Mouse (Mus musculus) hindbrain, embryonic 16.5 days (tissue): ENCODE results near the gene Asf1b. TPM values are rescaled to one million over a fixed set of nuclear protein-coding genes. Genes with fewer than 3 reads are reported as not detected.

Experiments
- ATAC-seq: fragments of 200-750 bp; cut with Nextera tagmentation; 2 replicates; pipeline ENCODE4 v1.8.0; 2017; ENCODE audit warnings: moderate TSS enrichment, moderate library complexity
- H3K27ac ChIP-seq: fragments of 300-500 bp; sonication (generic); 2 replicates; pipeline ENCODE4 v1.5.1; 2014; ENCODE audit warnings: low read depth, mild to moderate bottlenecking, control low read depth, low read length, moderate library complexity
- H3K27me3 ChIP-seq: fragments of 300-500 bp; sonication (generic); replicated peaks from 2 replicates; pipeline ENCODE4 v1.6.1; 2014; ENCODE audit warnings: low read length; ENCODE audit not compliant: control insufficient read depth, insufficient read depth
- H3K36me3 ChIP-seq: fragments of 300-500 bp; sonication (generic); 2 replicates; pipeline ENCODE4 v1.6.1; 2014; ENCODE audit warnings: mild to moderate bottlenecking, low read length, moderate library complexity, mixed read lengths; ENCODE audit not compliant: control insufficient read depth, insufficient read depth
- H3K4me1 ChIP-seq: fragments of 300-500 bp; sonication (generic); 2 replicates; pipeline ENCODE4 v1.6.1; 2014; ENCODE audit warnings: low read depth, low read length; ENCODE audit not compliant: control insufficient read depth, insufficient read depth
- H3K4me2 ChIP-seq: fragments of 300-500 bp; sonication (generic); 2 replicates; pipeline ENCODE4 v1.6.1; 2014; ENCODE audit warnings: mild to moderate bottlenecking, low read length, control low read depth, moderate library complexity
- H3K4me3 ChIP-seq: fragments of 300-500 bp; sonication (generic); 2 replicates; pipeline ENCODE4 v1.5.1; 2014; ENCODE audit warnings: mild to moderate bottlenecking, low read length, control low read depth, moderate library complexity
- H3K9ac ChIP-seq: fragments of 300-500 bp; sonication (generic); 2 replicates; pipeline ENCODE4 v1.6.1; 2014; ENCODE audit warnings: low read depth, mild to moderate bottlenecking, control low read depth, low read length, moderate library complexity
- H3K9me3 ChIP-seq: fragments of 300-500 bp; sonication (generic); 2 replicates; pipeline ENCODE4 v1.6.1; 2014; ENCODE audit warnings: mild to moderate bottlenecking, low read length, moderate library complexity; ENCODE audit not compliant: control insufficient read depth
- WGBS: fragments of 180-500 bp; shearing (Covaris S2); extraction: QIAGEN DNeasy Blood & Tissue Kit; methylation state at CpG from one replicate; pipeline ENCODE4 v1.1.7; 2014; 5-methylcytosine and 5-hydroxymethylcytosine counted together
- polyA plus RNA-seq: library from polyadenylated mRNA; unstranded; fragments of >200 nt; fragmentation: Nextera tagmentation; extraction: Ambion mirVana; gene quantifications from 2 replicates; pipeline ENCODE4 v1.2.1, GENCODE M21; 2015

The Asf1b gene
- polyA plus RNA-seq, 1 experiment from 2014 or later = 9.8 TPM

DNA sequence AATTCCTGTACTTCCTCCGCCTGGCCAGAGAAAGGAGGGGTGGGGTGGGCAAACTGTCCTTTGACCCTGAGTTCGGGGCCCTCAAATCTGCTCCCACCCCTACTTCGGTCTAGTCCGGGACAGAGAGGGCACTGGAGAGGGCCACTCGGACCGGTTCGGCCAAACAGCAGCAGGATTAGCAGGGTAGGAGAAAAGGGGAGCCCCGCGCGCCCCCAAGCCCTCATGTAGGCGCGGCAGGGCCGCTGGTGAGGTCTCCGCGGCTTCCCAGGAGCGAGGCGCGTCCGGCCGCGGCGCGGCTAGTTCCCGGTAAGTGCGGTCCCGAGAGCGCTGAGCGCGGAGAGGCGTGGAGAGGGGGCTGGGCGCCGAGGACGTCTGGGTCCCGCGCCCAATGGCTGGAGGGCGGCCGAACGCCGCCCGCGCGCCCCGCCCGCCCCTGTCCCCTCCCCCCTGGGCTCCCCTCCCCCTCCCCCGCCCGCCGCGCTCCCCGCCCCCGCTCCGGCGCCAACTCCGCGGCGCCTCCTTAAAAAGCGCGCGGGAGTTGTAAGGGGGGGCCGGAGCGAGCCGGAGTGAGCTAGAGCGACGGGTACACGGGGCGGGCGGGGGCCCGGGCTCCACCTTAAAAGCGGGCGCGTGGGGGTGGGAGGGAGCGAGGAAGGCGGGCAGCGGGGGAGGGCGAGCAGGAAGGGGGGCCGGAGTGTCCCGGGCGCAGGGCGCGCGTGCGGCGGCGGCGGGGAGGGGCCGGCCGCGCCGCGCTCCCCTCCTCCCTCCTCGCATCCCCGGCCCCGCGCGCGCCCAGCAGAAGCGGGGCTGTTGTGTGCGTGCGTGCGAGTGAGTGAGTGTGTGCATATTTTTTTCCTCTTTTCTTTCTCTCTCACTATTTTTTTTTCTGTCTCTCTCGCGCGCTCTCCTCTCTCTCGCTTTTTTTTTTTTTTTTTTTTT lies 41.5 kb downstream of the Asf1b start:
- ATAC-seq = peak; percentile 77

DNA sequence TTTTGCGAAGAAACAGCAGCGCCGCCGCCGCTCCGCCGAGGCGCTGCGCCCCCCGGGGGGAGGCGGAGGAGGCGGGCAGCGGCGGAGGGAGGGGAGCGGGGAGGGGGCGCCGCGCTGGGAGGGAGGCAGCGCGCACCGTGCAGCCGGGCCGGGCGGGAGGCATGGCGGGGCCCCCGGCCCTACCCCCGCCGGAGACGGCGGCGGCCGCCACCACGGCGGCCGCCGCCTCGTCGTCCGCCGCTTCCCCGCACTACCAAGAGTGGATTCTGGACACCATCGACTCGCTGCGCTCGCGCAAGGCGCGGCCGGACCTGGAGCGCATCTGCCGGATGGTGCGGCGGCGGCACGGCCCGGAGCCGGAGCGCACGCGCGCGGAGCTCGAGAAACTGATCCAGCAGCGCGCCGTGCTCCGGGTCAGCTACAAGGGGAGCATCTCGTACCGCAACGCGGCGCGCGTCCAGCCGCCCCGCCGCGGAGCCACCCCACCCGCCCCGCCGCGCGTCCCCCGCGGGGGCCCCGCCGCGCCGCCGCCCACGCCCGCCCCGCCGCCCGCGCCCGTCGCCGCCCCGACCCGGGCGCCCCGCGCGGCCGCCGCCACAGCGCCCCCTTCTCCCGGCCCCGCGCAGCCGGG lies 42.3 kb downstream of the Asf1b start, which contains the start of gene Samd1:
Gene Samd1, plus strand, starts transcription at position 162 of the 631 bp plus-strand sequence.
- H3K4me2 ChIP-seq = peak within 1 kb of the TSS; percentile 87
- H3K9me3 ChIP-seq = no peaks in the 10 kb centered on the region
- H3K4me1 ChIP-seq = peaks cover 15% of the 10 kb centered on the region
- ATAC-seq = peak; percentile 22
- peak within 1 kb of the TSS; percentile 93 for H3K27ac ChIP-seq
- H3K9ac ChIP-seq = peak within 1 kb of the TSS; percentile 87
- no peaks in the 10 kb centered on the region; the same call in 1 of the 2 replicates for H3K36me3 ChIP-seq
- peak within 1 kb of the TSS; percentile 82 for H3K4me3 ChIP-seq
- H3K27me3 ChIP-seq = no peaks in the 10 kb centered on the region; the same call in 1 of the 2 replicates
- under 1% methylated on average over 45 of the region's 112 CpGs for WGBS

More for the DNA sequence above, 41.5 kb downstream of the Asf1b start:
- Histone ChIP-seq H3K9ac (peak overlapping the region; percentile 87), H3K4me3 (peak overlapping the region; percentile 82), H3K4me1 (peaks cover 15% of the 10 kb centered on the region), H3K36me3 (peaks cover 4% of the 10 kb centered on the region; the same call in 1 of the 2 replicates), H3K4me2 (peak overlapping the region; percentile 87), H3K27ac (peak overlapping the region; percentile 93), H3K27me3 (no peaks in the 10 kb centered on the region; the same call in 1 of the 2 replicates), H3K9me3 (no peaks in the 10 kb centered on the region)
- under 1% methylated on average over 40 of the region's 103 CpGs for WGBS

DNA sequence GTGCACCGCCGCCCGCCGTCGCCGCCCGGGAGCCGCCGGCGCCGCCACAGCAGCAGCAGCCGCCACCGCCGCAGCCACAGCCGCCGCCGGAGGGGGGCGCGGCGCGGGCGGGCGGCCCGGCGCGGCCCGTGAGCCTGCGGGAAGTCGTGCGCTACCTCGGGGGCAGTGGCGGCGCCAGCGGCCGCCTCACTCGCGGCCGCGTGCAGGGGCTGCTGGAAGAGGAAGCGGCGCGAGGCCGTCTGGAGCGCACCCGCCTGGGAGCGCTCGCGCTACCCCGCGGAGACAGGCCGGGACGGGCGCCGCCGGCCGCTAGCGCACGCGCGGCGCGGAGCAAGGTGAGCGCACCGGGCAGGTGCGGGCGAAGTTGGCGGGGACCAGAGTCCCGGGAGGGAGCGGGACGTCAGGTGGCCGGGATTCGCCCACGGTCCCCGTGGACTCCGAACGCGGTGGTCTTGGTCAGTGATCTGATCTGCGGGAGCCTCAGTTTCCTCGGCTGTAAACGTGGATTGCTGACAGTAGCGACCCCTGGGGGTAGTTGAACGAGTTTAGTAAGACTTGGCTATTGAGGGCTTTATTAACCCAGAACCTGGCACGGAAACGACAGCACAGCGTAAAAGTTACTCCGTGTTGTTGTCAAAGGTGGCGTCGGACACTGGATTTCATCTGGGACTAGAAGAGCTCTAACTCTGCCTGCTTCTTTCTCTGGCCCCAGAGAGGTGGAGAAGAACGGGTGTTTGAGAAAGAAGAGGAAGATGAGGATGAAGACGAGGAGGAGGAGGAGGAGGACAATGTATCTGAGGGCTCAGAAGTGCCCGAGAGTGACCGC lies 43.1 kb downstream of the Asf1b start:
- Histone ChIP-seq H3K36me3 (no peaks in the 10 kb centered on the region; the same call in 1 of the 2 replicates), H3K4me3 (peak overlapping the region; percentile 82), H3K27me3 (no peaks in the 10 kb centered on the region; the same call in 1 of the 2 replicates), H3K9me3 (no peaks in the 10 kb centered on the region), H3K9ac (peak overlapping the region; percentile 87), H3K4me2 (peak overlapping the region; percentile 76), H3K27ac (peak overlapping the region; percentile 76), H3K4me1 (peaks cover 20% of the 10 kb centered on the region)
- WGBS = 1% methylated on average over 78 of the region's 92 CpGs
- ATAC-seq = peak; percentile 7; the same call in 1 of the 2 replicates

DNA sequence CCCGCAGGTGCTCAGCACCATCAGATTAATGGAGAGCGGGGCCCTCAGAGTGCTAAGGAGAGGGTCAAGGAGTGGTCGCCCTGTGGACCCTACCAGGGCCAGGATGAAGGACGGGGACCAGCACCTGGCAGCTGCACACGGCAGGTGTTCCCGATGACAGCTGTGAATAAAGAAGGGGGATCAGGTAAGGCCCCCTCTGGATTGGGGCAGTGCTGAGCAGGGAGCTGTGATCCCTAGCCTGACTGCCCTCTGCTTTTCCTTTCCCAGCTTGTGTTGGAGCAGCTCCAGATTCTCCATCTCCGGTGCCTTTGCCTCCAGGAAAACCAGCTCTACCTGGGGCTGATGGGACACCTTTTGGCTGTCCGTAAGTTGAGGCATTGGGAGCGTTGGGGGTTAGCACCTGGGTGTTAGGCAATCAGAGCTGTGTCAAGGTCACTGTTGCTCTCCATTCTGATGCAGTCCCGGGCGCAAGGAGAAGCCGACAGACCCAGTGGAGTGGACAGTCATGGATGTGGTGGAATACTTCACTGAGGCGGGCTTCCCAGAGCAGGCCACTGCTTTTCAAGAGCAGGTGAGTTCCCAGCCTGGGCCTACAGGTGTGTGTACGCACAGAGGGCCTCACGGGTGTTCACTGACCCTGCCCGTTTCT lies 43.9 kb downstream of the Asf1b start:
- H3K27ac ChIP-seq = no peak overlapping the region
- ATAC-seq = no peak
- peaks cover 26% of the 10 kb centered on the region for H3K4me1 ChIP-seq
- no peaks in the 10 kb centered on the region for H3K9me3 ChIP-seq
- WGBS = 63% methylated on average over 16 of the region's 16 CpGs
- peak overlapping the region; percentile 87 for H3K9ac ChIP-seq
- peak overlapping the region; percentile 76 for H3K4me2 ChIP-seq
- no peaks in the 10 kb centered on the region; the same call in 1 of the 2 replicates for H3K27me3 ChIP-seq
- H3K4me3 ChIP-seq = peak overlapping the region; percentile 82
- no peaks in the 10 kb centered on the region; the same call in 1 of the 2 replicates for H3K36me3 ChIP-seq

DNA sequence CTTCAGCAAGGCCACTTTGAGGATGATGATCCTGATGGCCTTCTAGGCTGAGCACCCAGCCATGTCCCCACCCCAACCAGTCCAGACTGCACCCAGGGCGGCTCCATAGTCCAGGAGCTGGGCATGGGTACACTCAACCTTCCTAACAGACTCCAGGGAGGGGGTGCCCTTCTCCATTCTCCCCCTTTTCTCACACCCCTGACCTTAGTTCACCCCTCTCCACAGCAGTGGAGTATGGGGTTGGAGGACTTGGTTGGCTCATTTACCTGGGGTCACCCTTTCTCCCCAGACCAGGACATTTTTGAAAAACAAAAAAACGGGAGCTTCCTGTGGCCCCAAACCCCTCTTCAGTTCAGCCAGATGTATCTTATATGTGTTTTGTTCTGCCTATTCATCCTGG lies 44.5 kb downstream of the Asf1b start:
- no peak for ATAC-seq
- no peaks in the 10 kb centered on the region; the same call in 1 of the 2 replicates for H3K36me3 ChIP-seq
- no peaks in the 10 kb centered on the region; the same call in 1 of the 2 replicates for H3K27me3 ChIP-seq
- H3K9me3 ChIP-seq = no peaks in the 10 kb centered on the region
- no peak overlapping the region for H3K9ac ChIP-seq
- no peak overlapping the region for H3K4me3 ChIP-seq
- 94% methylated on average over 2 of the region's 2 CpGs for WGBS
- peaks cover 28% of the 10 kb centered on the region for H3K4me1 ChIP-seq
- no peak overlapping the region for H3K4me2 ChIP-seq
- no peak overlapping the region for H3K27ac ChIP-seq

DNA sequence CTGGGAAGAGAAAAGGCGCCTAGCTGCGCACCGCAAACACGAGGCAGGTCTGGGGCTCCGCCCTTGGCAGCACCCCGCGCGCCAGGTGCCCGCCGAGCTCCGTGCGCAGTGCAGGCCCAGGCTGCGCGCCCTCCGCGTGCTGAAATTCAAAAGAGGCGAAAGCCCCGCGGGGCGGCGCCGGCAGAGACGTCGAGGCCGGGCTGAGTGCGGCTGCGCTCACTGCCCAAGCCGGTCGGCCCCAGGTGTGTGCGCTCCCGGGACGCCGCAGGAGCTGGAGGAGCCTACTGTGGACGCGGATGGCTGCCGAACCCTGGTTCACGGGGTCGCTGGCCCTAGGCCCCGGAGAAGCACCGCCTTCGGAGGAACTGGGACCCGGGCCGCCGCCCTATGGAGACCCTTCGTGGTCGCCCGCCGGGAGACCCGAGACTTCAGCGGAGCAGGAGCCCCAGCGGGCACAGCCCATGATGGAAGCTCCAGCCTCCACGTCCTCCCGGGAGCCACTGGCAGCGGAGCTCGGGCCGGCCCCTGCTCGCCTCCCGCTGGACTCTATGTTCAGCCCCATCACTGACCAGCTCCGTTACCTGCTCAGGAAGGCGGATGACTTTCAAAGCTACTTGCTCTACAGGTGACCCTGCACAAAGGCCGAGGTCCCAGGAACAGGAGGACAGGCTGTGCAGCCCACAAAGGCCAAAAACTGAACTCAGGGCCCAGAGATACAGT lies 46.1 kb downstream of the Asf1b start, which contains the start of gene 1700067K01Rik:
Gene 1700067K01Rik, plus strand, starts transcription at position 222 of the 720 bp plus-strand sequence.
- WGBS = 21% methylated on average over 60 of the region's 61 CpGs
- Histone ChIP-seq H3K27me3 (no peaks in the 10 kb centered on the region; the same call in 1 of the 2 replicates), H3K9me3 (no peaks in the 10 kb centered on the region), H3K27ac (no peak within 1 kb of the TSS), H3K4me3 (no peak within 1 kb of the TSS), H3K4me1 (peaks cover 29% of the 10 kb centered on the region), H3K4me2 (peak within 1 kb of the TSS; percentile 22; the same call in 1 of the 2 replicates), H3K36me3 (no peaks in the 10 kb centered on the region; the same call in 1 of the 2 replicates), H3K9ac (0 out of 2 replicates have a peak within 1 kb of the TSS, but pooled peaks have one; percentile 4)
- ATAC-seq = no peak

DNA sequence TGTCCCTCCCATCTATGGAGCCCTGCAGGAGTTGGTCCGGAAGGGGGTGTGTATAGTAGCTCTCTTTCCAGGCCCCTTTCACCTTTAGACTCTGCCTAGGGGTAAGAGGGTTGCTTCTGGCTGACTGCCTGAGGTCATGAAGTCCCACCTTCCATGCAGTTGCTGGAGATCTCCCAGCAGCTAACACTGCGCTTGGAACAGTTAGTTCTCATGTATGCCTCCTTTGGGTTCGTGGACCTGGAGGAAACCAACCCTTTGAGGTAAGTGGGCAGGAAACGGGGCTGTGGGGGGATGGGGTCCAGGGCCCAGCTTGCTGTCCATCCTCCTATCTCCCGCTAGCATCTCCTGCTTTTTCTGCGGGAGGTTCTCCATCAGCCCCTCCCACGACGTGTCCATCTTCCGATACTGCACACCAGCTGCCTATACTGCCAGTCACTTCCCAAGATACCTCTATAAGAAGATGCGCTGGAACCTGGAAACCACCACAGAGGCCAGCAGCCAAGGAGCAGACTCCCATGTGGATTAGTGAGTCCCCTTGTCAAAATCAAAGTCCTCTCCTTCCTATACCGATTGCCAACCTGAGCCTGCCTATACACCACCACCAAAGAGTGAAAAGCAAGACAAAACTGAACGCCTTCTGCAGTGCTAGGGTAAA lies 47.8 kb downstream of the Asf1b start:
- H3K4me2 ChIP-seq = no peak overlapping the region
- H3K9me3 ChIP-seq = no peaks in the 10 kb centered on the region
- H3K4me3 ChIP-seq = no peak overlapping the region
- no peak overlapping the region for H3K9ac ChIP-seq
- 50% methylated on average over 12 of the region's 12 CpGs for WGBS
- H3K36me3 ChIP-seq = no peaks in the 10 kb centered on the region; the same call in 1 of the 2 replicates
- H3K27ac ChIP-seq = no peak overlapping the region
- H3K27me3 ChIP-seq = no peaks in the 10 kb centered on the region; the same call in 1 of the 2 replicates
- peaks cover 27% of the 10 kb centered on the region for H3K4me1 ChIP-seq
- ATAC-seq = no peak
